Mouse (Mus musculus): Measurements from ENCODE around the gene Ripply2.
A peak's percentile ranks its signal among the peaks of the same experiment; 100 is the strongest.

Gene Ripply2

DNA sequence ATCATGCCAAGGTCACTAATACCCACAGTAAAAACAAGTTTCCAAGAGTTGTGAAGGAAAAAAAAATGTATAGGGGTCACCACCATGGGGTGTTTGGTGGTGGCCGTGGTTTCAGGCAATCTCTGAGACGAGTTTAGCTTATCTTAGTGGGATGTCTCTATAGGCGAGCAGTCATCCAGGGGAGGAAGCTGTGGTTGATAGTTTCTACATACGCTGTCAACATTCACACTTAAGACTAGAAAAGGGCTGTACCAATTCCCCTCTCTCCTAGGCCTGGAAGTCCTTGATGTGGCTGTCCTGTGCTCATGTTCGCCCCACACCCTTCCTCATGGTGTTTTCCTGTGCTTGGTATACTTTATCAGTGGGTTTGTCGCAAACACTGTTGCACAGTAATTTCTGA lies 10.4 kb downstream of the Ripply2 start:
- no peak for DNase-seq (ENCODE audit: low spot score in 2 of 2)

DNA sequence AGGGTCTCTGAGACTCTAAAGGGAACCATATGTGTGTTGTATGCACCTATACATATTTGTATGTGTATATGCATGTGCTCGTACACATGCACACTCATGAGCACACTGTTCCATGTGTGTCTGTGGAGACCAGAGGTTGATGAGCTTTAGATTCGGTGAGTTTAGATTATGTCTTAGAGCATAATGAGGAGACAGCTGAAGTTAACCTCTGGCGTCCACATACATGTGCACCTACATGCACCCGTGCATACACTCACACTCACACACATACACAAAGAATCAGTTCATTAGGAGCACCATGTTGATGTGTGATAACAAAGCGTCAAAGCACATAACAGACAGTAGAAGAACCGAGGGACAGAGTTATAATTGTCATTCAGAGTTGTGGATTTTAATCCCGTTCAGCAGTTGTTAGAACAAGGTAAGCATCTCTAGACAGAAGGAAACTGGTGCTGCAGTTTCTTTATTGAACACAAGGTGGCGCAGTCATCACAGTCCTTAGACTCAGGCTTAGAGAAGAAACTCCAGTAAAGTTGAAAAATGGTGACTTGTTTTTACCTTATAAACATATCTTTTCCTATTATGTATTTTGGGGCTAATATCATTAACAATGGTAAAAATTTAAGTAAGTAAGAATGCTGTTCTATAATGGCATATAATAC lies 12.2 kb downstream of the Ripply2 start:
- peak in 1 of 2 experiments; percentile 46 for DNase-seq (ENCODE audit: low spot score in 2 of 2)

DNA sequence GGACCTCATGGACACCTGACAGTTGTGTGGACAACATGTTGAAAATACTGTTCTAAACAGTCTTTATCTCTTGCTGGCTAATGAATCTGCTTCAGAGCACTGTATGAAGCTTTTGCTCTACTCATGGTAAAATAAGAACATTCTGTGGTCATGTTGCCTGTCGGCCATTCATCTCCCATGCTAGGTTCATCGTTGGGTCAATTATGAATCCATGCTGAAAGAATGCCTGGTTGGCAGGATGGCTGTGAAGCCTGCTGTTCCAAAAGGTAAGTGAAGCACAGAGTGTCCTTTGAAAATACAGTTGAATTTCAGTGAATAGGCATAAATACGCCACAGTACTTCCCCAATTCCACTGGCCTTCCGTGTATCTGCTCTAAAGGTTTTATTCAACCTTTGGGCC lies 16.9 kb downstream of the Ripply2 start:
- no peak for DNase-seq (ENCODE audit: low spot score in 2 of 2)

GRCm38 (mm10) chr9:87034831-87035580 lies 19.7 kb downstream of the Ripply2 start:
- no peak for DNase-seq (ENCODE audit: low spot score in 2 of 2)

DNA sequence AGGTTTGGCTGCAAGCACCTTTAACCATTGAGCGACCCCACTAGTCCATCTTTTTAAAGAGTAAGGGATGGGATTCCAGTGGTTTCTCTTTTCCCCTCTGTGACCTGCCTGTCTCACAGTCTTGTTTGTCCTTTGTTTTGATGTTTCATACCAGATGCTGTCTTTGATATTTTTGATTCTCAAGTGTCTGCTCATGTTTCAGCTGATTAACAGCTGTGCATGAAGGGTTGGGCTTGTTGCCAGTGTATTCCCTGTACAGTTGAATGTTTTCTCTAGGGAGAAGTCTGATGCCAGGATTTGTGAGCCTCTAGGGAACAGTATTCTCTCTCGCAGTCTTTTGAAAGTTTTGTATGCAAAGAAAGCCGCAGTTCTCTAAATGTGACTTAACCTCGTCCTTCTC lies 34.1 kb downstream of the Ripply2 start:
- DNase-seq (ENCODE audit: low spot score in 2 of 2), result peak in 1 of 2 experiments; percentile 18

GRCm38 (mm10) chr9:87055547-87056235 lies 40.4 kb downstream of the Ripply2 start:
- DNase-seq (ENCODE audit: low spot score in 2 of 2), result no peak

DNA sequence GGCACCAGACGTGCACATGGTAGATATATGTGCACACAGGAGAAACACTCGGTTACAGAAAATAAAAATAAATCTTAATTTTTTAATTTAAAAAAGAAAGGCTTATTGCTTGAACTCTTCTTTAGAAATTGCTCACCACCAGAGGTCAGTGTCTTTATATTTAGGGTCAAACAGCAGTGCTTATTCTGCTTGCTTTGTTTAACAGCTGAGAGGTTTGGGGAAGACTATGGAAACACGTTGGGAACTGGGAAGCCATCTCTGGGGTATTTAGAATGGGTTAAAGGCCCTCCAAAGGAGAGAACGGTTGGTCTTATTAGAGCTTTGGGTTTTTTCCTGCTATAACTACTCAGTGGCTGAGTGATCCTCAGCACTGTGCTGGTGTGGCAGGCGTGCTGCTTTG lies 47.0 kb downstream of the Ripply2 start:
- no peak for DNase-seq (ENCODE audit: low spot score in 2 of 2)

GRCm38 (mm10) chr9:87068160-87068559 lies 52.8 kb downstream of the Ripply2 start:
- DNase-seq (ENCODE audit: low spot score in 2 of 2), result no peak
